Mouse (Mus musculus) kidney, embryonic 15.5 days (tissue): ENCODE data around the gene Acaa1b. TPM values are rescaled to one million over a fixed set of nuclear protein-coding genes. Genes with fewer than 3 reads are reported as not detected.

Experiments used
- ATAC-seq: fragments of 200-750 bp; cut with Nextera tagmentation; replicated peaks from 2 replicates; pipeline ENCODE4 v1.8.0; 2017; ENCODE audit warnings: moderate TSS enrichment; ENCODE audit not compliant: low FRiP score
- H3K27ac ChIP-seq: fragments of 300-500 bp; sonication (generic); 2 replicates; pipeline ENCODE4 v1.5.1; 2015; ENCODE audit warnings: mild to moderate bottlenecking, inconsistent platforms
- H3K27me3 ChIP-seq: fragments of 300-500 bp; sonication (generic); 2 replicates; pipeline ENCODE4 v1.6.1; 2015; ENCODE audit warnings: inconsistent platforms
- H3K36me3 ChIP-seq: fragments of 300-500 bp; sonication (generic); 2 replicates; pipeline ENCODE4 v1.6.1; 2015; ENCODE audit warnings: inconsistent platforms
- H3K4me1 ChIP-seq: fragments of 300-500 bp; sonication (generic); 2 replicates; pipeline ENCODE4 v1.6.1; 2015; ENCODE audit warnings: inconsistent platforms
- H3K4me2 ChIP-seq: fragments of 300-500 bp; sonication (generic); 2 replicates; pipeline ENCODE4 v1.6.1; 2015; ENCODE audit warnings: moderate library complexity, mild to moderate bottlenecking, inconsistent platforms
- H3K4me3 ChIP-seq: fragments of 300-500 bp; sonication (generic); replicated peaks from 2 replicates; pipeline ENCODE4 v1.5.1; 2015; ENCODE audit warnings: mild to moderate bottlenecking, inconsistent platforms
- H3K9ac ChIP-seq: fragments of 300-500 bp; sonication (generic); 2 replicates; pipeline ENCODE4 v1.6.1; 2015; ENCODE audit warnings: mild to moderate bottlenecking, inconsistent platforms
- H3K9me3 ChIP-seq: fragments of 300-500 bp; sonication (generic); replicated peaks from 2 replicates; pipeline ENCODE4 v1.6.1; 2016; ENCODE audit warnings: inconsistent platforms
- WGBS: fragments of 180-500 bp; shearing (Covaris S2); methylation state at CpG from one replicate; pipeline ENCODE4 v1.1.7; 2015; ENCODE audit warnings: mixed read lengths; 5-methylcytosine and 5-hydroxymethylcytosine counted together
- polyA plus RNA-seq: library from polyadenylated mRNA; unstranded; fragments of >200 nt; fragmentation: Nextera tagmentation; extraction: Ambion mirVana; gene quantifications from 2 replicates; pipeline ENCODE4 v1.2.1, GENCODE M21; 2015

Gene Acaa1b
- polyA plus RNA-seq, 1 experiment from 2014 or later, result 30.5 TPM

DNA sequence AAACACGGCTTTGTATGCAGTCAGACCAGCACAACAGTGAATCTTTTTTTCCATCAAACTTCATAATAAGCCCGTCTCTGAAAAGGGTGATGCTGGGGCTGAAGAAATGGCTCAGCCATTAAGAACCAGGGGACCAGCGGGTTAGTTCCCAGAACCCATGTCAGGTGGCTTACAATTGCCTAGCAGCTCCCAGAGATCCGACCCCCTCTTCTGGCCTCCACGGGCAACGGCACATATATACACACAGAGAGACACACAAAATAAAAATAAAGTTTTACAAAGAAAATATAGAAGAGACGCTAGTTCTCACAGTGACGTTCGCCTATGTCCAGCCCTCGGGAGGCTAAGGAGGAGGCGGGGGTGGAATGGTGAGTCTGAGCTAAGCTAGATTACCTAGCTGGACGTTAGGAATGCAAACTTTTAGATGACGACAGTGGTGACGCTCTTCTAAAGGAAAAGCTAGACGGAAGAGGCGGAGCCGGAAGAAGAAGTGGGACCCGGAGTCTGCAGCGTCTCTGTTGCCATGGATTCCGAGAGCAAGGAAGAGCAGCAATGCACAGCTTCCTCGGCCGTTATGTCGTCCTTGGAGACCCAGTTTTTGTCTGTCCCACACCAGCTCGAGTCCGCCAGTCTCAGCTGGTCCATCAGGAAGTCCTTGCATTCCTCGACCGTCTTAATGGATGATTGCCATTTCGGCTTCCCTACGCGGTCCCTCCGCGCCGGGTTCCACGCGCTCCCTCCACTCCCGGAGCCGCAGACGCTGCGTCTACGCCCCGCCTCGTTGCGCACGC, 54.7 kb downstream of the Acaa1b start, which contains the start of gene Dlec1:
TSS of gene Dlec1 (plus strand) at position 487 of the 791 bp plus-strand sequence.
- Histone ChIP-seq H3K36me3 (no peaks in the 10 kb centered on the region), H3K27me3 (peaks cover 6% of the 10 kb centered on the region; the same call in 1 of the 2 replicates), H3K4me2 (peak within 1 kb of the TSS; percentile 93), H3K4me1 (peaks cover 22% of the 10 kb centered on the region), H3K4me3 (peak within 1 kb of the TSS; percentile 66), H3K9ac (peak within 1 kb of the TSS; percentile 39), H3K27ac (peak within 1 kb of the TSS; percentile 20; the same call in 1 of the 2 replicates), H3K9me3 (no peaks in the 10 kb centered on the region)
- peak; percentile 79 for ATAC-seq
- WGBS, result 3% methylated on average over 44 of the region's 44 CpGs

DNA sequence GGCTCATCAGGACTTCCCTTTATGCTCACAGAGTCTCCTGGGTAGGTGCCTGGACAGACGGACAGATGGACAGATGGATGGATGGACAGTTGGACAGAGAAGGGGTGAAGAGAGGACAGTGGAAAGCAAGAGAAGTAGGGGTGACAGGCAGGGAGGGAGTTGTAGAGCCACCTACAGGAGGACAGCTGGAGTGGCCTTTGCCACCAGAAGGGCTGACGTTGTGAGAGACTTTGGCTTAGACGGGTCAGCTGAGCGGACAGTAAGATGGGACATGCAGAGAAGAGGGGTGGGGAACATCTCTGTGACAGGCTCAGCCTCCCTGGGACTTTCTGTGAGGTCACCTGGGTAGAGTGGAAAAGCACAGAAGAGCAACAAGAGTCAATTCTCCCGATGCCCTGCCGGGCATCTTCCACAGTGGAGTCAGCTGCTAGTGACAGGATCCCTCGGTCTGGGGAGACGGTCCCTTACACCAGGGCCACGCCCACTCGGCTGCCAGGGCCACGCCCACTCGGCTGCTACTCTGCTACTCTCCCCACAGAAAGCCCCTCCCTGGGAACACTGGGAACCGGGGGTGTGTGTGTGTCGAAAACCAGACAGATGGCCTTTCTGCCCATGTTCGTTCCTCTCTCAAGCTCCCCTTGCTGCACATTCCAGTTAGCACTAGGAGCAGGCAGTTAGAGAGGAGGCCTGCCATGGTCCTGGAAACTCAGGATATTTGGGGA, 56.6 kb downstream of the Acaa1b start:
- peak; percentile 13; the same call in 1 of the 2 replicates for ATAC-seq
- Histone ChIP-seq H3K9ac (no peak overlapping the region), H3K36me3 (no peaks in the 10 kb centered on the region), H3K4me1 (peaks cover 30% of the 10 kb centered on the region), H3K27me3 (peaks cover 6% of the 10 kb centered on the region; the same call in 1 of the 2 replicates), H3K9me3 (no peaks in the 10 kb centered on the region), H3K27ac (no peak overlapping the region), H3K4me2 (no peak overlapping the region), H3K4me3 (no peak overlapping the region)
- WGBS, result 17% methylated on average over 15 of the region's 15 CpGs

Other genes starting within 250 kb of the Acaa1b start
- gene Ctdspl, start 230.6 kb downstream of the Acaa1b start, polyA plus RNA-seq, result 24.9 and 26.2 TPM in 2 replicates
- 36.4 and 46.2 TPM in 2 replicates for gene Vill, start 104.3 kb downstream of the Acaa1b start, polyA plus RNA-seq
- gene Plcd1, start 63.6 kb downstream of the Acaa1b start, polyA plus RNA-seq, result 20.0 and 20.1 TPM in 2 replicates
- gene Dlec1, start 54.6 kb downstream of the Acaa1b start, polyA plus RNA-seq, result 2.6 and 6.2 TPM in 2 replicates
- not detected in 2 replicates for gene Gm47289, start 2.1 kb upstream of the Acaa1b start, polyA plus RNA-seq
- 7.6 and 9.8 TPM in 2 replicates for gene Slc22a13, start 52.0 kb upstream of the Acaa1b start, polyA plus RNA-seq
- 12.3 and 14.2 TPM in 2 replicates for gene Oxsr1, start 165.3 kb upstream of the Acaa1b start, polyA plus RNA-seq
- gene Acaa1a, start 182.6 kb upstream of the Acaa1b start, polyA plus RNA-seq, result 111 and 121 TPM in 2 replicates
- gene Myd88, start 184.3 kb upstream of the Acaa1b start, polyA plus RNA-seq, result 25.6 and 25.9 TPM in 2 replicates
- 20.8 and 26.9 TPM in 2 replicates for gene Xylb, start 200.3 kb upstream of the Acaa1b start, polyA plus RNA-seq
- 0.30 TPM in 1 of 2 replicates, not detected in the other for gene Slc22a14, start 208.5 kb upstream of the Acaa1b start, polyA plus RNA-seq
- gene Acvr2b, start 245.0 kb upstream of the Acaa1b start, polyA plus RNA-seq, result 36.4 and 36.6 TPM in 2 replicates